ENCODE assay signal across 12 mouse cellular contexts in genomic region chr2:79429650-79430049, GRCm38 (mm10). TPM values are rescaled to one million over a fixed set of nuclear protein-coding genes. Genes with fewer than 3 reads are reported as not detected.
DNase-seq lines count a peak whose midpoint lies in the region; ATAC-seq and TF ChIP-seq lines count a peak whose summit lies in the region.
"Had no signal": no experiment of that assay in that cellular context is flagged by ENCODE, and none has a peak within 500 bp of the region (broad histone marks: within the 10 kb centered on the region; RNA-seq: fewer than 3 reads in every experiment).

No protein-coding gene starts in this region.

- TF ChIP-seq POLR2A in liver, adult 2 months (IDR thresholded peaks at IDR 0.05; ENCODE audit: extremely low read depth, insufficient read depth, low read length) = no peak

- peak; percentile 64 for DNase-seq in gastrocnemius, adult 18-20 months (ENCODE audit: low spot score)
- no peak for DNase-seq in gastrocnemius, postnatal 4 days (ENCODE audit: low spot score in 2 of 2)
- peak; percentile 84 for DNase-seq in liver, adult 2 months (ENCODE audit: extremely low read depth, low read depth, low spot score)
- DNase-seq in layer of hippocampus, postnatal 14 days (ENCODE audit: low spot score in 2 of 2) = no peak
- DNase-seq in neural tube, embryonic 10.5 days (ENCODE audit: extremely low spot score, low spot score) = no peak

- no peak overlapping the region for H3K9ac ChIP-seq in midbrain, embryonic 12.5 days (replicated peaks)
- H3K9ac ChIP-seq in midbrain, embryonic 13.5 days (replicated peaks) = no peak overlapping the region
- no peak overlapping the region for H3K9ac ChIP-seq in liver, adult 2 months (ENCODE audit: low read depth, low read length)
- H3K9ac ChIP-seq: embryonic facial prominence, embryonic 15.5 days had no signal

- peaks cover 8% of the 10 kb centered on the region for H3K4me1 ChIP-seq in midbrain, embryonic 12.5 days
- peaks cover 12% of the 10 kb centered on the region for H3K4me1 ChIP-seq in midbrain, embryonic 13.5 days (replicated peaks)
- H3K4me1 ChIP-seq in liver, adult 2 months (ENCODE audit: control insufficient read depth, insufficient read depth, low read length) = peaks cover 8% of the 10 kb centered on the region

- WGBS in midbrain, embryonic 12.5 days = 5% methylated on average over 6 of the region's 6 CpGs
- 5% methylated on average over 6 of the region's 6 CpGs for WGBS in midbrain, embryonic 13.5 days
- WGBS in liver, adult 2 months = 7% methylated on average over 6 of the region's 6 CpGs

- no peak overlapping the region for H3K27ac ChIP-seq in midbrain, embryonic 12.5 days (replicated peaks)
- H3K27ac ChIP-seq in midbrain, embryonic 13.5 days = no peak overlapping the region
- no peak overlapping the region for H3K27ac ChIP-seq in liver, adult 2 months (replicated peaks; ENCODE audit: insufficient read depth, low read depth, low read length)
- H3K27ac ChIP-seq: embryonic facial prominence, embryonic 15.5 days; heart, embryonic 13.5 days; midbrain, embryonic 10.5 days had no signal

- H3K79me2 ChIP-seq in liver, adult 2 months (ENCODE audit: control insufficient read depth, insufficient read depth, low read length) = no peaks in the 10 kb centered on the region

- peak; percentile 25; the same call in 1 of the 2 replicates for ATAC-seq in midbrain, embryonic 12.5 days (ENCODE audit: low FRiP score, low read depth)
- no peak for ATAC-seq in midbrain, embryonic 13.5 days
- 0 out of 2 replicates have a peak, but pooled peaks have one; percentile 6 for ATAC-seq in neutrophil, adult 5-6 weeks (ENCODE audit: extremely low read depth, insufficient number of reproducible peaks, low FRiP score, poor library complexity, severe bottlenecking)

- H3K4me3 ChIP-seq in midbrain, embryonic 12.5 days = no peak overlapping the region
- H3K4me3 ChIP-seq in midbrain, embryonic 13.5 days (replicated peaks) = no peak overlapping the region
- H3K4me3 ChIP-seq in liver, adult 2 months (ENCODE audit: insufficient read depth, low read depth, low read length) = no peak overlapping the region

- H3K9me3 ChIP-seq in midbrain, embryonic 12.5 days = no peaks in the 10 kb centered on the region
- H3K9me3 ChIP-seq in midbrain, embryonic 13.5 days = no peaks in the 10 kb centered on the region
- H3K9me3 ChIP-seq: embryonic facial prominence, embryonic 15.5 days; heart, embryonic 13.5 days; midbrain, embryonic 10.5 days had no signal

- TF ChIP-seq CTCF in liver, adult 2 months (IDR thresholded peaks at IDR 0.05; ENCODE audit: low read depth, low read length) = no peak

- H3K36me3 ChIP-seq in midbrain, embryonic 12.5 days = no peaks in the 10 kb centered on the region
- H3K36me3 ChIP-seq in midbrain, embryonic 13.5 days = no peaks in the 10 kb centered on the region
- no peaks in the 10 kb centered on the region for H3K36me3 ChIP-seq in liver, adult 2 months (ENCODE audit: control insufficient read depth, insufficient read depth, low read length)
- H3K36me3 ChIP-seq: embryonic facial prominence, embryonic 15.5 days; heart, embryonic 13.5 days; midbrain, embryonic 10.5 days had no signal

- H3K4me2 ChIP-seq in midbrain, embryonic 12.5 days (replicated peaks) = no peak overlapping the region
- H3K4me2 ChIP-seq in midbrain, embryonic 13.5 days (replicated peaks) = no peak overlapping the region

- peaks cover 31% of the 10 kb centered on the region for H3K27me3 ChIP-seq in midbrain, embryonic 12.5 days
- peaks cover 27% of the 10 kb centered on the region for H3K27me3 ChIP-seq in midbrain, embryonic 13.5 days
- peaks cover 5% of the 10 kb centered on the region; the same call in 1 of the 2 replicates for H3K27me3 ChIP-seq in liver, adult 2 months (ENCODE audit: control insufficient read depth, insufficient read depth, low read length)
- H3K27me3 ChIP-seq: CH12.LX had no signal

RNA-seq across cellular contexts. Expression of gene Neurod1, which starts 26.9 kb away (rescaled TPM):
- total RNA-seq in gastrocnemius, adult 18-20 months (2021) = not detected
- total RNA-seq in gastrocnemius, postnatal 4 days (2021) = not detected
- polyA plus RNA-seq in midbrain, embryonic 12.5 days (2016; fragmentation: Nextera tagmentation; extraction: Ambion mirVana) = 44.4 and 47.6 TPM in 2 replicates
- polyA plus RNA-seq in midbrain, embryonic 13.5 days (2015; fragmentation: Nextera tagmentation; extraction: Ambion mirVana) = 38.5 and 38.8 TPM in 2 replicates
- not detected in 2 replicates for total RNA-seq in liver, adult 2 months (2014; rRNA removed)
- not detected in 2 replicates for polyA plus RNA-seq in liver, adult 2 months (2012; rRNA removed)
- total RNA-seq in neutrophil, adult 5-6 weeks (2017) = not detected in 2 replicates
- 10 to 100 TPM; 48.6 to 56.0 TPM for total RNA-seq in layer of hippocampus, postnatal 14 days (2021)
- total RNA-seq: CH12.LX had no signal
- polyA plus RNA-seq: heart, embryonic 13.5 days had no signal

RNA-seq across cellular contexts. Expression of gene Cerkl, which starts 26.9 kb away (rescaled TPM):
- under 1 TPM; 0.24 to 0.39 TPM for total RNA-seq in gastrocnemius, adult 18-20 months (2021)
- 1 to 10 TPM in 1 of 2 experiments, under 1 TPM in 1; 0.86 to 1.2 TPM for total RNA-seq in gastrocnemius, postnatal 4 days (2021)
- polyA plus RNA-seq in midbrain, embryonic 12.5 days (2016; fragmentation: Nextera tagmentation; extraction: Ambion mirVana) = 2.6 and 4.2 TPM in 2 replicates
- 1.6 and 2.6 TPM in 2 replicates for polyA plus RNA-seq in midbrain, embryonic 13.5 days (2015; fragmentation: Nextera tagmentation; extraction: Ambion mirVana)
- total RNA-seq in liver, adult 2 months (2014; rRNA removed) = 4.1 and 6.2 TPM in 2 replicates
- 2.6 and 2.7 TPM in 2 replicates for polyA plus RNA-seq in liver, adult 2 months (2012; rRNA removed)
- total RNA-seq in neutrophil, adult 5-6 weeks (2017) = 13.1 and 14.7 TPM in 2 replicates
- 1 to 10 TPM; 6.3 to 6.6 TPM for total RNA-seq in layer of hippocampus, postnatal 14 days (2021)

Comparison
In these comparisons a context has a peak if more than half of its experiments do, and no peak if none do; other contexts are left out.
1. DNase-seq: peak in gastrocnemius, adult 18-20 months (single experiment) and liver, adult 2 months (single experiment); none in gastrocnemius, postnatal 4 days (0 of 2), layer of hippocampus, postnatal 14 days (0 of 2) and neural tube, embryonic 10.5 days (single experiment).
2. RNA of gene Neurod1, which starts 26.9 kb away (total RNA-seq): 48.6 to 56.0 TPM in layer of hippocampus, postnatal 14 days; not detected in gastrocnemius, adult 18-20 months, not detected in gastrocnemius, postnatal 4 days, not detected in liver, adult 2 months and not detected in neutrophil, adult 5-6 weeks; every median in the first group is over 10 times any median in the second.